Mouse (Mus musculus): ENCODE data around the gene H1foo. TPM values are rescaled to one million over a fixed set of nuclear protein-coding genes. Genes with fewer than 3 reads are reported as not detected.

H1foo gene
- total and polyA plus RNA-seq, 3 experiments = not detected

DNA sequence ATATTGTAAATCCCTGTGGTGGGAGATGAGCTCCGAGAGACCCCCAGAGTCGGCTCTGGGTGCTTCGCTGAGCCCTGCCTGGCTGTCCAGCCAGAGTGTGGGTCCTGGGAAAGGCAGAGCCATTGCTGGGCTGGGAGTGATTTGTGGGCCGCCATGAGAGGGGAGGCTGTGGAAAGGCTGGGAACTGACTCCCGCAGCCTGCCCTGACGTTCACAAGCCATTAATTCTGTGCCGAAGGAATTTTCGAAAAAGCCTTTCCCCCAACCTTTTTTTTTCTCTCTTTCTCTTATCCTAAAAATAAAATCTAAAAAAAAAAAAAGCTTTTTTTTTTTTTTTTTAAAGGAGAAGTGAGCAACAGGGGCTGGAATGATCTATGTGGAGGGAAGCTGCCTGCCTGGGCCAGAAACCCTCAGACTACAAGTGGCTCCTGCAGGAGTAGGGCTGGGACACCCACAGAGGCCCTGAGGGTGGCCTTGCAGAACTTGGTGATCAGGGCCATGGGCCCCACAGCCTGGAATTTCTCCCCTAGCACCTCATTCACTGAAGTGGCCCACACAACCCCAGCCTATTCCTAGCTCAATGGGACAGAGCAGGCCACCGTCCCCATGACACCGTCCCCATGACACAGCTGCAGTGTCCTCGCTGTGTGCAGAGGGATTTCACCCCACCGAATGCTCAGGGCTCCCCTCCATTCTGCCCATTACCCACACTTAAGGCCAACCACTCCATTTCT lies 38.7 kb downstream of the H1foo start:
- H3K9me3 ChIP-seq (replicated peaks) = no peaks in the 10 kb centered on the region

DNA sequence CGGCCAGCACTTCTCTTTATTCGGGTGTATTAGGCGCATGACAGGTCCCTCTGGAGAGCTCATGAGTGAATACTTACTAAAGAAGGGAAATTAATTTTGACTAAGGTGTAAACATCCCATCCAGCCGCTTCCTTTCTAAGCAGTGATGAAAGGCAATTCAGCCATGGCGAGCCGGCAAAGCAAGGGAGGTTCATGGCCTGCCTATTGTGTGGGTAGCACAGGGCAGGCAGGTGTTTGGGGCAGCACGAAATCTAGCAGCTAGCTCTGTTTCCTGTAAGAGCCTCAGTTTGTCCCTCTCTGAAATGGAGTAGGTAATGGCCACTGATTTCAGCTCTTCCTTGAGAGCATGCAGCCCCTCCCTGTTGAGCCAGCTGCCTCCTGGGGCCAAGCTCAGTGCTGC lies 39.8 kb downstream of the H1foo start:
- no peak for ATAC-seq (ENCODE audit: extremely low read depth, insufficient number of reproducible peaks, low FRiP score, poor library complexity, severe bottlenecking)
- H3K27me3 ChIP-seq (ENCODE audit: insufficient read depth, low read length) = peaks cover 40% of the 10 kb centered on the region; the same call in 1 of the 2 replicates
- no peak overlapping the region for H3K4me3 ChIP-seq (ENCODE audit: low read depth, low read length)
- no peaks in the 10 kb centered on the region for H3K9me3 ChIP-seq (replicated peaks)
- H3K36me3 ChIP-seq (replicated peaks) = no peaks in the 10 kb centered on the region
- no peak for DNase-seq (ENCODE audit: low spot score)
- H3K4me1 ChIP-seq (ENCODE audit: insufficient read depth, low read depth, low read length) = no peaks in the 10 kb centered on the region
- TF ChIP-seq GATA2 (IDR thresholded peaks at IDR 0.05; ENCODE audit: borderline replicate concordance, low read depth, low read length) = no peak
- no peak for TF ChIP-seq POLR2AphosphoS5 (IDR thresholded peaks at IDR 0.05; ENCODE audit: insufficient replicate concordance, low read depth, low read length)
- no peak for TF ChIP-seq TAL1 (conservative IDR thresholded peaks at IDR 0.05; ENCODE audit: low read depth, low read length)
- TF ChIP-seq CTCF (IDR thresholded peaks at IDR 0.05; ENCODE audit: low read depth, low read length) = no peak
- no peak for TF ChIP-seq GATA1 (IDR thresholded peaks at IDR 0.05; ENCODE audit: borderline replicate concordance, low read length)

More for the DNA sequence above, 38.7 kb downstream of the H1foo start:
- peaks cover 32% of the 10 kb centered on the region; the same call in 1 of the 2 replicates for H3K27me3 ChIP-seq (ENCODE audit: insufficient read depth, low read length)
- no peaks in the 10 kb centered on the region for H3K36me3 ChIP-seq (replicated peaks)
- no peak for ATAC-seq (ENCODE audit: extremely low read depth, insufficient number of reproducible peaks, low FRiP score, poor library complexity, severe bottlenecking)
- DNase-seq (ENCODE audit: low spot score) = no peak
- H3K4me3 ChIP-seq (ENCODE audit: low read depth, low read length) = no peak overlapping the region
- TF ChIP-seq POLR2AphosphoS5 (IDR thresholded peaks at IDR 0.05; ENCODE audit: insufficient replicate concordance, low read depth, low read length) (no peak), TAL1 (conservative IDR thresholded peaks at IDR 0.05; ENCODE audit: low read depth, low read length) (no peak)
- no peaks in the 10 kb centered on the region for H3K4me1 ChIP-seq (ENCODE audit: insufficient read depth, low read depth, low read length)

GRCm38 (mm10) chr6:115985622-115986021 lies 40.9 kb downstream of the H1foo start:
- DNase-seq (ENCODE audit: low spot score) (no peak), ATAC-seq (ENCODE audit: extremely low read depth, insufficient number of reproducible peaks, low FRiP score, poor library complexity, severe bottlenecking) (no peak)
- TF ChIP-seq GATA1 (IDR thresholded peaks at IDR 0.05; ENCODE audit: borderline replicate concordance, low read length) (no peak), POLR2AphosphoS5 (IDR thresholded peaks at IDR 0.05; ENCODE audit: insufficient replicate concordance, low read depth, low read length) (no peak), GATA2 (IDR thresholded peaks at IDR 0.05; ENCODE audit: borderline replicate concordance, low read depth, low read length) (no peak), TAL1 (conservative IDR thresholded peaks at IDR 0.05; ENCODE audit: low read depth, low read length) (no peak), CTCF (IDR thresholded peaks at IDR 0.05; ENCODE audit: low read depth, low read length) (no peak)
- Histone ChIP-seq H3K4me1 (ENCODE audit: insufficient read depth, low read depth, low read length) (no peaks in the 10 kb centered on the region), H3K4me3 (ENCODE audit: low read depth, low read length) (no peak overlapping the region), H3K27me3 (ENCODE audit: insufficient read depth, low read length) (peaks cover 44% of the 10 kb centered on the region; the same call in 1 of the 2 replicates), H3K36me3 (replicated peaks) (no peaks in the 10 kb centered on the region), H3K9me3 (replicated peaks) (no peaks in the 10 kb centered on the region)

DNA sequence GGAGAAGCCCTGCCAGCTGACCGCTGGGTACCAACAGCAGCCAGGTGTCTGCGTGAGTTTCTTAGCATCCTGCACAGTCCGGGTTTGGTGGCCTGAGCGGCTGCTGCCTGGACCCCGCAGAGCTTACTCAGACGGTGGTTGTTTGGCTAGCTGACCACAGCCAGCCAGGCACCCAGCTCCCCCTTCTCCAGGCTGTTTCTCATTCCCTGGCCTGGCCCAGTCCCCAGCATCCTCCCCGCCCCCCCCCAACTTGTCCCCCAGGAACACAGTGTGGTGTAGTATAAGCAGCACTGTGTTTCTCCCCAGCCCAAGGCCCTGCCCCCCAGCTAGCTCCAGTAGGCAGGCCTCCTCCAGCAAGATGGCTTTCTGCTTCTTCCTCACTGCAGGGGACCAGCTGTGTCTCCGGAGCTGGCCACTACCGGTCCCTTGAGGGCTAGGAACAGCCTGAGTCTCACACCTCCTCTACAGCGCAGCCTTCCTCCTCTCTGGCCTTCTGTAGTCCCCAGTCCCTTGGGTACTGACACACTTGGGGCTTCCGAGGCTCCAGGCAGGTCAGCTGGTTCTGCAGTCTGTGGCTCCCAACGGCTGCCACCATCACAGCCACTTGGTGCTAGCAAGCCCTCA lies 41.8 kb downstream of the H1foo start:
- Histone ChIP-seq H3K9me3 (replicated peaks) (no peaks in the 10 kb centered on the region), H3K36me3 (replicated peaks) (no peaks in the 10 kb centered on the region), H3K27me3 (ENCODE audit: insufficient read depth, low read length) (peaks cover 53% of the 10 kb centered on the region), H3K4me3 (ENCODE audit: low read depth, low read length) (no peak overlapping the region), H3K4me1 (ENCODE audit: insufficient read depth, low read depth, low read length) (peaks cover 4% of the 10 kb centered on the region; the same call in 1 of the 2 replicates)
- TF ChIP-seq TAL1 (conservative IDR thresholded peaks at IDR 0.05; ENCODE audit: low read depth, low read length) (no peak), GATA2 (IDR thresholded peaks at IDR 0.05; ENCODE audit: borderline replicate concordance, low read depth, low read length) (no peak), POLR2AphosphoS5 (IDR thresholded peaks at IDR 0.05; ENCODE audit: insufficient replicate concordance, low read depth, low read length) (no peak), GATA1 (IDR thresholded peaks at IDR 0.05; ENCODE audit: borderline replicate concordance, low read length) (no peak), CTCF (IDR thresholded peaks at IDR 0.05; ENCODE audit: low read depth, low read length) (no peak)
- DNase-seq (ENCODE audit: low spot score) (no peak), ATAC-seq (ENCODE audit: extremely low read depth, insufficient number of reproducible peaks, low FRiP score, poor library complexity, severe bottlenecking) (no peak)

DNA sequence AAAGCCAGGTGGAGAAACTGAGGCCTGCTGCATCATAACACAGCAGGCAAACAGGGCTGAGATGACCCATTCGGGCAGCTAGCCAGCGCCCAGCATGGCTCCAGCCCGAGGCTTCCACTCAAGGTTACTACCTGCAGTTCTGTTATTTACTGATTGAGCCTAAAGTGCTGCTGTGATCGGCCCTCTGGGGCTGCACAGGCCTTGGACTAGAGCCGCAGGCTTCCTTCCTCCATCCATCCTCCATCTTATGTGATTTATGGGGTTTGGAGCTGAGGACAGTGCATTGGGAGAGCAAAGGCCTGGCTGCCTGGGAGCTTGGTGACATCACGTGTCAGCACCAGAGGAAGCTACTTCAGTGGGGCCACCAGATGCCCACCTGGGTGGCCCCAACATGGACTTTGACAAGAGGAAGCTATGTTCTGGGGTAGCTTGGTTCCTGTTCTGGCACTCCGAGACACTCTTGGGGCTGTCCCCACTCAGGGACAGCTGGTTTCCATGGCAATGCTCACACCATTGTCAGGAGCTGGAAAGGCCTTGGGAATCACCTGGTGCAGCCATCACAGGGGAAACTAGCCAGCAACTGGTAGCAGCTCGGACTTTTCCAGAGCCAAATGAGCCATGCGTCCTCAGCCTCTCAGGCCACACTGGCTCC lies 42.5 kb downstream of the H1foo start:
- Histone ChIP-seq H3K36me3 (replicated peaks) (no peaks in the 10 kb centered on the region), H3K9me3 (replicated peaks) (no peaks in the 10 kb centered on the region), H3K4me1 (ENCODE audit: insufficient read depth, low read depth, low read length) (peaks cover 7% of the 10 kb centered on the region; the same call in 1 of the 2 replicates), H3K27me3 (ENCODE audit: insufficient read depth, low read length) (peaks cover 57% of the 10 kb centered on the region), H3K4me3 (ENCODE audit: low read depth, low read length) (no peak overlapping the region)
- TF ChIP-seq GATA2 (IDR thresholded peaks at IDR 0.05; ENCODE audit: borderline replicate concordance, low read depth, low read length) = no peak
- TF ChIP-seq CTCF (IDR thresholded peaks at IDR 0.05; ENCODE audit: low read depth, low read length) = no peak
- no peak for TF ChIP-seq POLR2AphosphoS5 (IDR thresholded peaks at IDR 0.05; ENCODE audit: insufficient replicate concordance, low read depth, low read length)
- TF ChIP-seq GATA1 (IDR thresholded peaks at IDR 0.05; ENCODE audit: borderline replicate concordance, low read length) = no peak
- TF ChIP-seq TAL1 (conservative IDR thresholded peaks at IDR 0.05; ENCODE audit: low read depth, low read length) = no peak
- no peak for ATAC-seq (ENCODE audit: extremely low read depth, insufficient number of reproducible peaks, low FRiP score, poor library complexity, severe bottlenecking)
- DNase-seq (ENCODE audit: low spot score) = no peak

DNA sequence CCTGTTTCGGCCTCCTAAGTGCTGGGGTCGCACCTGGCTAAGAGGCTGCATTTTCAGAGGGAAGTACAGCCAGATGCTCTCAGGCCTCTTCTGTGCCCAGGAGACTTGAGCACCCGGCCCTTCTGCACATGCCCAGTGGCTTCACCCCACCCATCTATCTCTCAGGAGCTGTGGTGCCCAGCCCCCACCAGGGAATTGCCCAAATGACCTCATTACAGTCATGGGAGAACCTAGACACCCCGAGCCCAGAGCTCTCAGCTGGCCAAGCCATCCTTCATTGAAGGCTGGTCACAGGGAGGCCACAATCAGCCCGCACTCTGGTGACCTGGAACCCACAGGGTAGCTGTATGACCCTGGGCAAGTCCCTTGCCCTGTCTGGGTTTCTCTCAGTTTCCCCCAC lies 44.3 kb downstream of the H1foo start:
- peaks cover 10% of the 10 kb centered on the region; the same call in 1 of the 2 replicates for H3K4me1 ChIP-seq (ENCODE audit: insufficient read depth, low read depth, low read length)

More for the DNA sequence above, 44.3 kb downstream of the H1foo start:
- peaks cover 10% of the 10 kb centered on the region for H3K9me3 ChIP-seq (replicated peaks)
- no peak overlapping the region for H3K4me3 ChIP-seq (ENCODE audit: low read depth, low read length)
- H3K27me3 ChIP-seq (ENCODE audit: insufficient read depth, low read length) = peaks cover 64% of the 10 kb centered on the region
- H3K36me3 ChIP-seq (replicated peaks) = no peaks in the 10 kb centered on the region
- ATAC-seq (ENCODE audit: extremely low read depth, insufficient number of reproducible peaks, low FRiP score, poor library complexity, severe bottlenecking) (no peak), DNase-seq (ENCODE audit: low spot score) (no peak)
- no peak for TF ChIP-seq POLR2AphosphoS5 (IDR thresholded peaks at IDR 0.05; ENCODE audit: insufficient replicate concordance, low read depth, low read length)
- no peak for TF ChIP-seq GATA1 (IDR thresholded peaks at IDR 0.05; ENCODE audit: borderline replicate concordance, low read length)
- TF ChIP-seq TAL1 (conservative IDR thresholded peaks at IDR 0.05; ENCODE audit: low read depth, low read length) = no peak
- TF ChIP-seq CTCF (IDR thresholded peaks at IDR 0.05; ENCODE audit: low read depth, low read length) = no peak
- TF ChIP-seq GATA2 (IDR thresholded peaks at IDR 0.05; ENCODE audit: borderline replicate concordance, low read depth, low read length) = no peak
